Mouse (Mus musculus): ENCODE data around the gene Svs3b.

DNA sequence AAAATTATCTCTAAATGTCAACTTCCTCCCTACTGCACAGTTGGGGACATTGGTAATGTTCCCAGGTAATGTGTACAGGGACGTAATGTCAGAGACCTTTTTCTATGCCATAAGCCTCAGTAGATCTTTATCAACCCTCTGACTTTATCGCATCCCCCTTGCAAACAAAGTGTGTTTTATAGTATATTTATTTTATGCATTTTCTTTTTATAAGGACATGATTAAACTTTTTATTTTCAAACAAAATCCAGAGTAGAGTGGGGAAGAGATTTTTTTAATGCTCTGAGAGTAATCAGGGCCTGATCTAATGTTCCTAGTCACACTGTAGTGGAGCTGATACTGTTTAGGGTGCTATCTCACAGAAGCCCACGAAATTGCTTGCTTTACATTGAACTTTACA, 18.1 kb downstream of the Svs3b start, which contains the start of gene Svs2:
- TF ChIP-seq POLR2A (IDR thresholded peaks at IDR 0.05; ENCODE audit: borderline replicate concordance, extremely low read depth, insufficient read depth, insufficient read length, poor library complexity, severe bottlenecking), result no peak
- no peak for TF ChIP-seq CTCF (IDR thresholded peaks at IDR 0.05; ENCODE audit: borderline replicate concordance, extremely low read depth, insufficient read depth, insufficient read length)

Data from brain, embryonic 14.5 days (tissue).